Mouse (Mus musculus) Muller cell, postnatal 12 days (primary cell): ENCODE results near the gene Ntan1.
"Not testable (repeated sequence)": the region's sequence is repeated elsewhere in the genome, so short reads cannot be mapped to it uniquely, and the experiment has no call there.

Experiments
- DNase-seq: peaks from one replicate; pipeline ENCODE4 v3.0.0-alpha.2; 2015; ENCODE audit errors: inconsistent ontology term

Gene Ntan1

DNA sequence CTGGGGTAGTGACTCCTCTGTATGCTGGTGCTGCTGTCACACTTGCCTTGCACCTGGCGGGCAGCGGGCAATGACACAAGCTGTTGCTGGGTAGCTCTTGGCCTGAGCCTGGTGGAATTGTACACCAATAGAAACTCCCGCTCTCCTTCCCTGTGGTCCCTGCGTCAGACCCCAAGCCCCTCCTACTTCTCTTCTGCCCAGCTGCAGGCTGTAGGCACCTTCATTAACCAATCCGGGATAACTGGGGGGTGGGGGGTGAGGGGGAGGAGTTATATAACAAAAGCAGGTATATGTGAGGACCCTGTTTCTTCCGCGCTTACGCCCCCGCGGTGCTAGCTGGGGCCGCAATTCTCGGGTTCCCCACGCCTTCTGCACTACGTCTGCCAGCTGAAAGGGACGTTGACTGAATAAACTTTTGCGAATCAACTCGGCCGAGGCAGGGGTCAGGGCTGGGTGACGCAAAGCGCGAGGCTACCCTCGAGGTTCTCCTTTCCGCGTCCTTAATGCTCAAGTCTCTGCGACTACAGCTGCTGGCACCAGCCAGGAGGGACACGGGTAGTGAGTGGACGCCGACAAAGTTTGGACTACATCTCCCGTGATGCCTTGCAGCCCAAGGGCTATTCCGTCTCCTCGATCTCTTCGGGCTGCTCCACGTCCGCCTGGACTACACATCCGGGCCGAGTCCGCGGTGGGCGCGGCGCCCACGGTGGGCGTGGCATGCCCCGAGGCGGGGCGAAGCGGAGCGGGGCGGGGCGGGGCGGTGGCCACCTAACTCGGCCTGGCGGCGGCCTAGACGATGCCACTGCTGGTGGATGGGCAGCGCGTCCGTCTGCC lies at the start of gene Ntan1:
Ntan1 (plus strand) TSS at position 286 of the 834 bp plus-strand sequence.
- DNase-seq = peak; percentile 99

DNA sequence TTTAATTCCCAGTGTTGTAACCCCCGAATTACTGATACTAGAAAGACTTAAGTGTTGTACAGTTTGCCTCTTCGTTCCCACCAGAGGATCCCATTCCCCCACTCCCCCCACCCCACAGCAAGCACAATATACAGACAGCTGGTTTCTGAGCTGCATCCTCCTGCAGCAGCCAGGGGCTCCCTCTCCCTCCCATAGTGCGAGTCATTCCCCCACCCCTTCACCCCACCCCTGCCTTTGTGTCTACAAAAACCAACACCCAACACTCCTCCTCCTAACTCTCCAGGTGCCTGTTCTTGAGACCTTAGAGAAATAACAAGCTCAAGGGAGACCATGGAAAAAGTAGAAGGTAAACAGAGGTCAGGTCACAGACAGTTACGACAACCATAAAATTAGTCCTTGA lies 47.0 kb upstream of the Ntan1 start:
- not testable (repeated sequence) for DNase-seq

DNA sequence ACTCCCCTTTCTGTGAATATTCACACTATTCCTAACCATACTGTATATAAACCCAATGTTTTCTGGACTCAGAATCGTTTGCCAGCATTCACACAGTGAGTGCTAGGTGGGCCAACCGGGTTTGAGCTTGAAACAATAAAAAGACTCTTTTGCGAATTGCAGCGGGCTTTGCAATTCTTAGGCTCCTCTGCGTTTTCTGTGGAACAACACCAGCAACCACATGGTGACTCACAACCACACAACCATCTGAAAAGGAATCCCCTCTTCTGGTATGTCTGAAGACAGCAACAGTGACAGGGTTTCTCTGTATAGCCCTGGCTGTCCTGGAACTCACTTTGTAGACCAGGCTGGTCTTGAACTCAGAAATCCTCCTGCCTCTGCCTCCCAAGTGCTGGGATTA lies 46.6 kb upstream of the Ntan1 start:
- DNase-seq = not testable (repeated sequence)

DNA sequence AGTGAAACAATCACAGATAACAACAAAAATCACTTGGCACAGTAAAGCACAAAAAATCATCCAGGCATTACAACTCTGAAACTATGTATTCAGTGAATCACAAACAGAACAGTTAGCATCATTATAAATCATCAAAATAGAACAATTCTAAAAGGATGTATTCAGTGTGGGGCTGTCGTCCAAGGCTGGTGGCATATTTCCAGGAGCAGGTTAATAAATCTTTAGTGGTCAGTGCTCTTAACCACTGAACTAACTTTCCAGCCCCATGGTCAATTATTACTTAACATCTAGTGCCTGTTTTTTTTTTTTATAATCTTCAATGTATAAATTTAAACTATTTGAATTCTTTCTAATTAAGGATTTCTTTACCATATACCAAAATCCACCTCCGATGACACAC lies 44.6 kb upstream of the Ntan1 start:
- not testable (repeated sequence) for DNase-seq

DNA sequence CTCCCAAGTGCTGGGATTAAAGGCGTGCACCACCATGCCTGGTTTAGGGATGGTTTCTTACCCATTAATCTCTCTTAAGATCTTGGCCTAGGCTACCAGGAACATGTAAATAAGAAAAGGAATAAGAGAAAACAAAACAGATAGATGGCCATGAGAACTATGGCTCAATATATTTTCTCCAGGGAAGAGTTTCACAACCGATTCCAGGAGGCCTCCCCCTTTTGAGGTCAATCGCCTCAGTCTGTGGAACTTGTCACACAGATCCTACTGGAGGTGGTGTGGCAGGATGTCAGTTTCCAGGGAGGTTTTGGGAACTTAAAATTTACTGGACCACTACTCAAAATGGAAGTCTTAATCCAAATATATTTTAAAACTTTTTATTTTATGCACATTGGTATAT lies 44.0 kb upstream of the Ntan1 start:
- DNase-seq = not testable (repeated sequence)

DNA sequence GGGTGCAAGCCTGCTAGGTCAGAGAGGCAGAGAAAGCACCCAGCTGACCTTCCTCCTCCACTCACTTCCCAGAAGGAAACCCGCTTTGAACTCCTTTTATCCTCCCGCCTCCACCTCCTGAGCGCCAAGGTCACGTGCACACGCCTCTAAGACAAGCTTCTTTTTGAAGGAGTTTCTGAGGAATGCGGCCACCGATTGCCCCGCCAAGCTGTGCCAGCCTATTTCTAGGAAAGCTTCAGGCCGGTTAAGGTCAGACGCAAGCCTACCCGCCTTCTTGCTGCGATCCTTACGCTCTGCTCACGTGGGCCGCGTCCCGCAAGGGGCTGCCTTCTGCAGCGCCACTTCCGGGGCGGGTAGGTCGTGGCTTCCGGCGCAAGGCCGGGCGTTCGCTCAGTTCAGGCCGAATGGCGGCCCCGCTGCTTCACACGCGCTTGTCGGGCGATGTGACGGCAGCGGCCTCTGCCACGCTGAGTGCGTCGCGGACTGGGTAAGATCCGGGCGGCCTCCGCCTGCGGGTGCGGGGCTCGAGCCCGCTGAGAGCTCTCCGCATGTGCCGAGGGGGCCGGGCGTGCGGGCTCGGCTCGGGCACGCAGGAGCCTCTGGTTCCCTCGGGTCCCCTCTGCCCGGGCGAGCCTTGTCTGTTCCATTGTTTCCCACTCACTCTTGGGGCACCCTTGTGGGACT lies 38.1 kb upstream of the Ntan1 start, which contains the start of gene Rrn3:
Rrn3 (plus strand) TSS at position 356 of the 684 bp plus-strand sequence.
- peak; percentile 93 for DNase-seq

DNA sequence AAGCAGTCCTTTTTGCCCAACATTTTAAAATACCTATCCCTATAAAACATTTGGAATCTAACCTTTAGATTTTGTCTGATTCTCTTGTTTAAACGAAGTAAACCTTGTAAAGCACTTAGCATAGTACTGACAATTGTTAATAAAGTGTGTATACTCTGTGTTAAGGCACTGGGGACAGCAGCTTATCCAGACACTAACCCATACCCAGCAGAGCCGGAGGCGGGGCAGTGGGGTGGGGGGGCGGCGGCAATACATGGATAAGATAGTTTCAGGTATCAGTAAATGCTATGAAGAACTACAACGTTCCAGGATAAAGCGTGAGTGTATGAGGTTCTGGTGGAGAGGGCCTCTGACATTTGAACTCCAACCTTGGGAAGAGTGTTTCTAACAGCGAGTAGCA lies 37.4 kb upstream of the Ntan1 start:
- no peak for DNase-seq

DNA sequence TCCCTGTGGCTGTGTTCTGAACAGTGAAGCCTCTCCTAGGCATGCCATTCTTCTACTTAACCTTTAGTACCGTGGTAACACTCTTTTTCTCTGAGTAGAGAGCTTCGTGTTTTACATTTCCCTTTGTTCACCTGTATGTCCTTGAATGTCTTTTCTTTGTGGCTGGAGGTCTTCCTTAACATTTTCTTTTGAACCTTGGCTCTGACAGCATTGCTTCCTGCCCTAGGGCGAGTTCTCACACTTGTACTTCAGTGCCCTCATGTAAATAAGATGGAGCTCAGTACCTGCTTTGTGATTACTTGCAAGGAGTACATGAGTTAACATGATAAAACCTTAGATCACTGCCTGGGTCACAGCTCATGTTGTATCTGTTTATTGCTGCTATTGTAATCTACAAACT lies 32.7 kb upstream of the Ntan1 start:
- DNase-seq = no peak

DNA sequence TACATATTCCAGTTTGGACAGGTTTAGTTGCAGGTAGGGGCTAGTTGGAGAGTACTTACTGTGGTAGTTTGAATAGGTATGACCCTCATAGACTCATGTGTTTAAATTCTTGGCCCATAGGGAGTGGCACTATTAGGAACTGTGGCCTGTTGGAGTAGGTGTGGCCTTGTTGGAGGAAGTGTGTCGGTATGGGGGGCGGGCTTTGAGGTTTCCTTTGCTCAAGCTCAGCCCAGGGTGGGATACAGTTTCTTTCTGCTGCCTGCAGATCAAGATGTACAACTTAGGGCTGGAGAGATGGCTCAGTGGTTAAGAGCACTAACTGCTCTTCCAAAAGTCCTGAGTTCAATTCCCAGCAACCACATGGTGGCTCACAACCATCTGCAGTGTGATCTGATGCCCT lies 25.2 kb upstream of the Ntan1 start:
- DNase-seq = not testable (repeated sequence)

DNA sequence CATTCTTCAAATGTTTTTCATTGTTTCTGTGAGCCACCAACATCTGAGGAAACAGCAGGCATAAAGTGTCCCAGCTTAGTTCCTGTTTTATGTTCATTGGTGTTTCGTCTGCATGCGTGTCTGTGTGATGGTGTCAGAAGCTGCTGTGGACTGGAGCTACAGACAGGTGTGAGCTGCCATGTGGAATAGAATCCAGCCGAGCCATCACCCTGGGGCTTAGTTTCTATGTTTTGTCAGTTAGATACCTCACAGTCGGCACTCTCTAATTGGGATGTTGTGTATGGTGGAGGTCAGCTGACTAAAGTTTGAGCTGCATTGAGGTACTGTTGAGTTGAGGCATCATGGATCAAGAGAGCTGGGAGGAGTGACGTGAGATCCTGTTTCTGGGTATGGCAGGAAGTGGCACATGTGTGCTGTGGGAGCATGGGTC lies 21.9 kb upstream of the Ntan1 start:
- DNase-seq = no peak

DNA sequence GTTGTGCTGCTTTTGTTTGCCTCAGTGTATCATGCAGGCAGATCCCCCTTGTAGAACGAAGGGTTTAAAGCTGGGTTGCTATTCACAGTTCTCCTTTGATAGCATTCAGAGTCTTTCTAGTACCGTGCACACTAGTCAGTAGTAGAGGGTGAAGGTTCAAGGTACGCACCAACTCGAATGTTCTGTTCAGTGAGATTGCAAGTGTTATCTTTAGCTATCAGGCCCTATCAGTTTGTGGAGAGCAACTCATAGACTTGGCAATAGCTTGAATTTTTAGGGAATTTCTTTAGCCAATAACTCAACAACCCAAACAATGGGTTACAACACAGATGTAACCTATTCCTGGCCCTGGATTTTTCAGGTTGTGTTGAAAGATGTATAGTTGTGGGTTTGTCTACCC lies 17.4 kb upstream of the Ntan1 start:
- DNase-seq = no peak

DNA sequence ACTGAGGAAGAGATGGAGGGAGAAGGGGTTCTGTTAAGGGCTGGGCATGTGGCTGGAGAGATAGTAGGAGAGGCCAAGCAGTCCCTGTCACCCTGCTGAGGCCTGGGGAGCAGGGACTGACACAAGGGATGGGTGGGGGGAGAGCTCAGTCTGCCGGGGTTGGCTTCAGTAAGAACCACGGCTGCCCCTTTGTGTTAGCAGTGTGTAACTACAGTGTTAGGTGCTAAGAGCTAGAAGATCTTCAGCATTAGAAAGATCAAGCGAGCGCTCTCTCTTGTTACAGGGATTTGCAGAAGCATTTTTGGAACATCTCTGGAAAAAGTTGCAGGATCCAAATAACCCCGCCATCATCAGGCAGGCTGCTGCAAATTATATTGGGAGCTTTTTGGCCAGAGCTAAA lies 14.0 kb upstream of the Ntan1 start:
- no peak for DNase-seq

DNA sequence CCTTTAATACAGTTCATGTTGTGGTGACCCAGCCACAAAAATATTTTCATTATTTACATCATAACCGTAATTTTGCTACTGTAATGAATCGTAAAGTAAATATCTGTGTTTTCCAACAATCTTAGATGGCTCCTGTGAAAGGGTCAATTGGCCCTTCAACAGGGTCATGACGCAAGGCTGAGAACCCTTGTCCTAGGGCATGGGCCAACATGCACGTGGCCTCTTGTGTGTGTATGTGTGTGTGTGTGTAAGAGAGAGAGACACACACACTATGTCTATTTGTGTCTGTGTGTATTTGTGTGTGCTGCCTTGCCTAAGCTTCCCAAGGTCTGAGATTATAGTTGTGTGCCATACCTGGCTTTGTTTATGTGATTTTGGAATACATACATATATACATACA lies 11.0 kb upstream of the Ntan1 start:
- no peak for DNase-seq

DNA sequence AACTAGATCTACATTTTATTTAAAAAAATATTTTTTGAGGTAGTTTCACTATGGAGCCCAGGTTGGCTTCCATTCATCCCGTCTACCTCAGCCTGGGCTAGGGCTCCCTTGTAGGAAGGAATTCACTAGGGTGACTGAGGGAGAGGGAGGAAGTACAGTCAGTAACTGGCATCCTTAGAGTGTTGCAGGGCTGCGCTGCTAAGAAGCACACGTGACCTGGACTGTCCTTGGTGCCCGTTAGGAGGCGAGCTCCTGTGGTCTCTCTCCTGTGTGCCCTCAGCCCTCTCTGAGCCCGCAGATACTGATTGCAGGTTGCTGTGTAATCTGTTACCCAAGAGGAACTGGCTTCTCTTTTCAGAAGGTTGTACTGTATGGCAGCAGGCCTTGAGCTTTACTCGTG lies 10.2 kb upstream of the Ntan1 start:
- no peak for DNase-seq

DNA sequence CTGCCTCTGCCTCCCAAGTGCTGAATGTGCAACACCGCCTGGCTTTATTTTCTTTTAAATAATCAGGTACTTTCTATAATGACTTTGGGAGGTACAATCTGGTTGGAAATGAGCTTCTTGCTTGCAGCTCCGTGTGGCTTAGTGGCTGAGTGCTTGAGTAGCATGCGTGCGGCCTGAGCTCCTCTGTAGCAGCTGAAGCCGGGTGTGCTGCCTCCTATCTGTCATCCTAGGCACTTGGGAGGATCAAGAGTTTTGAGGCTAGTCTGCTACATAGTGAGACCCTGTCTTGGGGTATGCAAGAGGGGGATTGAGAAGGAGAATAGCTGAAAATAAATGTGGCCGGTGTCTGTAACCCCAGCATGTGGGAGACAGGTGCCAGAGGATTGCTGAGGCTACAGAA lies 6.5 kb upstream of the Ntan1 start:
- no peak for DNase-seq

DNA sequence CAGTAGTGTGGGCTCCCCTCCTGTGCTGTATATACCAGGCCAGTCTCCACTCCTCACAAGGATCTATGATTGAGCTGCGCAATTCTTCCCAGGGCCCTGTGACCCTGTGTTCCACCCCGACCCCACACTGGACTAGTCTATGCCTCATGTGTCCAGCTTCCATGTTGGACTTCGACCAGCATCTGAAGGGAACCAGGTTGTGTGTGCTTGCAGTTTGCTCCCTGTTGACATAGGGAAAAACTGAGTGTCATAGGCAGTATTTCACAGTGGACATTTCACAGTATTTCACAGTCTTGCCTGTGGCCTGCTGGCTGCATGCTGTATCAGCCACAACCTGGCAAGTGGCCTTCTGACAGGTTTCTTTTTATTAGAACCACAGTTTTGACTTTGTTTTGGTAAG lies 5.4 kb upstream of the Ntan1 start:
- no peak for DNase-seq

DNA sequence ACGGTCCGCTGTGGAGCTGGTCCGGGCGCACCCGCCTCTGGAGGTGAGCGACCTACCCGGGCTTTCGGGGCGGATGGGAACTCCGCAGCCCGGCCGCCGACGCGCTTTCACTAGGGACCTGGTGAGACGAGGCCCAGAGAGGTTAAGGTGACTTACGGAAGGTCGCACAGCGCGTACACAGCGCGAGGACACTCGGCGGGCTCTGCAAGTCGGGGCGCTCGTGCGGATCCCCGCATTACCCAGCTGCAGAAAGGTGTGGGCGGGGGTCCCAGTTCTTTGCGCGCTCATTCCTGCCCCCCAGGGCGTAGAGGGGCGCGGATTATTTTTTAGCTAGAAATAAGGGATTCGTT lies 724 bp downstream of the Ntan1 start:
- DNase-seq = no peak

DNA sequence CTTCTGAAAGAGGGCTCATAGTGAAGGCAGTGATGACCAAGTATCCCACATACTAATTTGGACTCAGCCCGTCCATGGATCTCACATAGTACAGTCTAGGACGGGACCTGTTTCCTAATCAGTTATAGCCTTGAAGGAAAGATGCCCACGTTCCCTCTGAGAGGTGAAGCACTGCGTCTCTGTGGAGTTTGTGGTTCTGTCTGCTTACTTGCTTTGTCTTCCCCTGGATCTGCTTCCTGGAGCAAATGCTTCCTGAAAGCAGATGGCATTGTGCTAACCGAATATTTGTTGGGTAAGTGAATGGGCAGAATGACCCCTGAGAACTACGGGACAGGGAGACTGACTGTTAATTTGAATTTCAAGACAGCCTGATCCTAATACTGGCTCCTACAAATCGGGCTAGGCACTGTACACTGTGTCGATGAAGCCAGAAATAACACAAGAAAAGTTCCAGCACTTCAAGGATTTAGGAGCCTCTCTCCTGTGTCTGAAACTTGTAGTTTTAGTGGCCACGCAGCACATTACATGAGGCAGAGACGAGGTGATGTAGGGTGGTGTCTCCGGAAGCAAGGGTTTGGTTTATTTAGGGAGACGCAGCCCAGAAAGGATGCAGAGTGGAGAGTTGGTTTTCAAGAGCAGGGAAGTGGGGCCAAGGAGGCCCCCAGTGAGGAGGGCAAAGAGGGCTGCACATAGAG lies 1.3 kb downstream of the Ntan1 start:
- peak; percentile 53 for DNase-seq

DNA sequence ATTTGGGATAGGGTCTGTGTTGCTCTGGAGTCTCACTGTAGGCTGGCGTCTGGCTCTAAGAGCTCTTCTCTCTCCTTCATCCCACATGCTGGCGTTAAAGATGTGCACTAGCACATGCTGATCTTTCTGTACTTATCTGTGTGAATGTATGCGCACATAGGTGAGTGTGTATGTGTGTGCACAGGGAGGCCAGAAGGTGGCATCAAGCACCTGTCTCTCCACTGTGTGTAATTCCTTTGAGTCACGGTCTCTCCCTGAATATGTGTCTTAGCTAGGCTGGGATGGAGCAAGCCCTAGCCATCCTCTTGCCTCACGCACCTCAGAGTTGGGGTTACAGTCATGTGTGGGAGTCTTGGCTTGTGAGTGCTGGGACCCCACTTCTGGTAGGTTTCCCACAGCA lies 2.1 kb downstream of the Ntan1 start:
- DNase-seq = no peak

DNA sequence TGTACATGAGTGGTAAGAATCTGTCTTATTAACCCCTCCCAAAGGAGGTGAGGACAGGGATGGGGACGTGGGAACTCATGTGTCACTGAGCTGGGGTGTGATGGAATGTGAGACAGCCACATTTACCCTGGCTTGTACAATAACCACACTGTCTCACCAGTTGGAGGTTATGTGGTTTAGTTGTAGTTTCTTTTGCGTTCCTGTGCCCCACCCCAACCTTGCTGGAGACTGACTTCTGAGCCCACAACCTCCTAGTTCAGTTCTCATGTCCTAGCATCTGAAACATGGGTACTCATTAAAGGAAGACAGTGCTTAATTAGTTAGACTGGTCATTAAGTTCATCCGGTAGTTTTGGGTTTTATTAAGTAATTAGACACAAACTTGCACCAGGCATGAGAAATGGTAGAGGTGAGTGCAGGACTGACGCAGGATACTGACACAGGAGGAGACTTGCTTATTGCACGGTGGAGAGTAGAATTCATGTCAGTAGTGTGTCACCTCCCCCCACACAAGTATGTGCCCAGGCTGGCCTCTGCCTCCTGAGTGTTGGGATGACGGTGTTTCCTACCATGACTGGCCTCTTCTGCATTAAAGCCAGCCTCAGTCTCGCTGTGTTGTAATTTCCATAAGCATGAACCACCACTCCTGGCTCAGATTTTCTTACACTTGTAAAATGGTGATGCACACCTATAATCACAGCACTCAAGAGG lies 7.3 kb downstream of the Ntan1 start:
- peak; percentile 51 for DNase-seq

DNA sequence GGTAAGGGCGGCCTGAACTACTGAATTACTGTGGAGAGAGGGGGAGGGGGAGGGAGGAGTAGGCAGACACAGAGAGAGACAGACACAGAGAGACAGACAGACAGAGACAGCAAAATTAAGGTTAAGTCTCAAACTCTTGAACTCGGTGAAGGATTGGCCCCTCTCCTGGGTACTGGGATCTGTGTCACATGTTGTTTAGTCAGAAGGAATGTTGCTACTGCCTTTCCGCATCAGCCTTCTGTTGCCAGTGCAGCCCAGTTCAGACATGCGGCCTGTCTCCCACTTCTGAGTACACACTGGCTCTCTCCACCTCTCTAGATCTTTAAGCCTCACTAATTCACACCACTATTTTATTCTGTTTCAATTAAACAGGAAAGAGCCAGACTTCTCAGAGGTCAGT lies 7.9 kb downstream of the Ntan1 start:
- DNase-seq = peak; percentile 16

DNA sequence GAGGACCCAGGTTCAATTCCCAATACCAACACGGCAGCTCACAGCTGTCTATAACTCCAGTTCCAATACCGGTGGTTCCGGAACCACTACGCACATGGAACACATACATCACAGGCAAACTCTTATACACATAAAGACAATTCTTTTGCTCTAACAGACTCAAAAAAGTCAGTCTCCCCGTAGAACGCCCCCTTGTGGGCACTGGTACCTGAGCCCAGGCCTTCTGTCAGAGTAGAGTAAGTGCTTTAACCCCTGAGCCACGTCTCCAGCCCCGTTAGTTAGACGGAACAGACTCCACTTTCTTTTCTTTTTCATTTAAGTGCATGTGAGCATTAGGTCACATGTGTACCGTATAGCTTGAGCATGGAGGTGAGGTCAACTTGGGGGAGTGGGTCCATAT lies 11.8 kb downstream of the Ntan1 start:
- DNase-seq = no peak
